Mouse (Mus musculus): ENCODE data around the gene Ninj1. TPM values are rescaled to one million over a fixed set of nuclear protein-coding genes. Genes with fewer than 3 reads are reported as not detected.

The Ninj1 gene
- polyA plus RNA-seq (2012; rRNA removed), result 156 and 158 TPM in 2 replicates

GRCm38 (mm10) chr13:49187288-49188218 is at the start of gene Ninj1:
Ninj1 (plus strand) TSS chr13:49187485.

GRCm38 (mm10) chr13:49147858-49148226 is 39.4 kb upstream of the Ninj1 start, which contains the start of gene Wnk2:
Wnk2 (minus strand) TSS chr13:49148014.

DNA sequence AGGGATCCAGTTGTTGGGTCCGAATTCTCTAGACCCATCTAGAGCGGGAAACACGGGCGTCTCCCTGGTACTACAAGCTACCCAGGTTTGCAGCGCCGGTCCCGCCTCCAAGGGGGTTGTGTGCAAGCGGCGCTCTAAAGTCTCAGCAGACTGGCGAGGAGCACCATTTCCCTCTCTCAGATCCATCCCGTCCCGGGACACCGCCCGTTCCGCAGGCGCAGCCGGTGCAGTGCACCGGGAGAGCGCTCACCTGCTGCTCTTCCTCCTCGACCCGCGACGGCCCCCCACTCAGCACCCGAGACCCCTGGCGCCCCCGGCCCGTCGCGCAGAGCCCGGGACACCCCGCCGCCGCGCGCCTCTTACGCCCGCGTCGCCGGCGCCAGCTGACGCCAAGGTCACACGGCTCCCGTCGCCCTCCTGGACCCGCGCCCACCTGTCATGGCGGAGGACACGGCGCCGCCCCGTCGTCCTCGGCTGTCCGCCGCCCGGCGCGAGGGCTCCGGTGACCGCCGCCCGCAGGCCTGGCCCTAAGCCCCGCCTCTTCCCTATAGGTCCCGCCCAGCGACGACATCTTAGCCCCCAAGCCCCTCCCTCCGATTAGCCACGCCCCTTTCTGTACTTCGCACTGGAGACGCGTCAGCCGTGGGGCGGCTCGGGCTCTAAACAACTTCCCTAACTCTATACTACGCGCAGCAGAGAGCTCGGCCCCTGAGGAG is 28.4 kb downstream of the Ninj1 start, which contains the start of gene Card19:
Gene Card19 (minus strand): TSS at position 534 of the 716 bp plus-strand sequence.

Other genes with a start within 250 kb of the Ninj1 start
- 112 and 118 TPM in 2 replicates for gene Fam120a, start 219.5 kb upstream of the Ninj1 start, polyA plus RNA-seq (2012; rRNA removed)
- gene Wnk2, start 39.5 kb upstream of the Ninj1 start, polyA plus RNA-seq (2012; rRNA removed), result 17.3 and 17.8 TPM in 2 replicates
- gene Card19, start 28.6 kb downstream of the Ninj1 start, polyA plus RNA-seq (2012; rRNA removed), result 233 and 244 TPM in 2 replicates
- gene Susd3, start 61.2 kb downstream of the Ninj1 start, polyA plus RNA-seq (2012; rRNA removed), result 2.9 and 3.7 TPM in 2 replicates
- gene Fgd3, start 132.8 kb downstream of the Ninj1 start, polyA plus RNA-seq (2012; rRNA removed), result 3.7 and 3.8 TPM in 2 replicates
- gene Bicd2, start 154.1 kb downstream of the Ninj1 start, polyA plus RNA-seq (2012; rRNA removed), result 18.5 and 18.9 TPM in 2 replicates
- 5.8 and 6.7 TPM in 2 replicates for gene Ippk, start 233.8 kb downstream of the Ninj1 start, polyA plus RNA-seq (2012; rRNA removed)